Mouse (Mus musculus): ENCODE measurements around the gene Ntrk1.
A peak's percentile ranks its signal among the peaks of the same experiment; 100 is the strongest.

GRCm38 (mm10) chr3:87765091-87765490 is 29.9 kb downstream of the Ntrk1 start:
- TF ChIP-seq GATA1 (IDR thresholded peaks at IDR 0.05; ENCODE audit: borderline replicate concordance, low read length) (no peak), FLI1 (IDR thresholded peaks at IDR 0.05; ENCODE audit: low read length) (peak; percentile 58)
